Mouse (Mus musculus): ENCODE data around the gene Bbip1.
A peak's percentile ranks its signal among the peaks of the same experiment; 100 is the strongest.
"Not testable (repeated sequence)": the region's sequence is repeated elsewhere in the genome, so short reads cannot be mapped to it uniquely, and the experiment has no call there.

Gene Bbip1

GRCm38 (mm10) chr19:53943802-53944785 is at the start of gene Bbip1, which contains the start of gene Shoc2:
TSS of gene Bbip1 (minus strand) at chr19:53944627.
TSS of gene Shoc2 (plus strand) at chr19:53944306.
- peak; percentile 97 to 98 for DNase-seq (ENCODE audit: low spot score in 2 of 2)

GRCm38 (mm10) chr19:53993860-53994259 is 49.4 kb upstream of the Bbip1 start:
- no peak for DNase-seq (ENCODE audit: low spot score in 2 of 2)

- no peak for DNase-seq (ENCODE audit: low spot score in 2 of 2)
Observed at GRCm38 (mm10) chr19:53990538-53990937, 46.1 kb upstream of the Bbip1 start.

- no peak for DNase-seq (ENCODE audit: low spot score in 2 of 2)
Observed at GRCm38 (mm10) chr19:53984628-53985027, 40.2 kb upstream of the Bbip1 start.

GRCm38 (mm10) chr19:53983336-53983735 is 38.9 kb upstream of the Bbip1 start:
- peak in 1 of 2 experiments; percentile 14 for DNase-seq (ENCODE audit: low spot score in 2 of 2)

- DNase-seq (ENCODE audit: low spot score in 2 of 2), result no peak
Observed at GRCm38 (mm10) chr19:53982041-53982440, 37.6 kb upstream of the Bbip1 start.

GRCm38 (mm10) chr19:53973656-53974055 is 29.2 kb upstream of the Bbip1 start:
- DNase-seq (ENCODE audit: low spot score in 2 of 2), result no peak

GRCm38 (mm10) chr19:53971938-53972337 is 27.5 kb upstream of the Bbip1 start:
- no peak for DNase-seq (ENCODE audit: low spot score in 2 of 2)

GRCm38 (mm10) chr19:53969226-53969625 is 24.8 kb upstream of the Bbip1 start:
- DNase-seq (ENCODE audit: low spot score in 2 of 2), result no peak

- no peak for DNase-seq (ENCODE audit: low spot score in 2 of 2)
Observed at GRCm38 (mm10) chr19:53964910-53965633, 20.6 kb upstream of the Bbip1 start.

GRCm38 (mm10) chr19:53964347-53964746 is 19.9 kb upstream of the Bbip1 start:
- not testable (repeated sequence) for DNase-seq (ENCODE audit: low spot score in 2 of 2)

- DNase-seq (ENCODE audit: low spot score in 2 of 2), result no peak
Observed at GRCm38 (mm10) chr19:53962511-53962910, 18.1 kb upstream of the Bbip1 start.

- no peak for DNase-seq (ENCODE audit: low spot score in 2 of 2)
Observed at GRCm38 (mm10) chr19:53957513-53957912, 13.1 kb upstream of the Bbip1 start.

GRCm38 (mm10) chr19:53945171-53946042 is 980 bp upstream of the Bbip1 start:
- peak; percentile 26 to 34 for DNase-seq (ENCODE audit: low spot score in 2 of 2)

GRCm38 (mm10) chr19:53944786-53945169 is 351 bp upstream of the Bbip1 start:
- no peak for DNase-seq (ENCODE audit: low spot score in 2 of 2)

GRCm38 (mm10) chr19:53942342-53942741 is 2.1 kb downstream of the Bbip1 start:
- DNase-seq (ENCODE audit: low spot score in 2 of 2), result no peak

- no peak for DNase-seq (ENCODE audit: low spot score in 2 of 2)
Observed at GRCm38 (mm10) chr19:53941139-53941538, 3.3 kb downstream of the Bbip1 start.

- DNase-seq (ENCODE audit: low spot score in 2 of 2), result no peak
Observed at GRCm38 (mm10) chr19:53939467-53939866, 5.0 kb downstream of the Bbip1 start.

- no peak for DNase-seq (ENCODE audit: low spot score in 2 of 2)
Observed at GRCm38 (mm10) chr19:53934046-53934445, 10.4 kb downstream of the Bbip1 start.

- DNase-seq (ENCODE audit: low spot score in 2 of 2), result no peak
Observed at GRCm38 (mm10) chr19:53933050-53933449, 11.4 kb downstream of the Bbip1 start.

- DNase-seq (ENCODE audit: low spot score in 2 of 2), result no peak
Observed at GRCm38 (mm10) chr19:53929218-53929617, 15.2 kb downstream of the Bbip1 start.

- no peak for DNase-seq (ENCODE audit: low spot score in 2 of 2)
Observed at GRCm38 (mm10) chr19:53926705-53927104, 17.7 kb downstream of the Bbip1 start.

All from natural killer cell, adult 2 months (primary cell).